Mouse (Mus musculus): ENCODE data around the gene Ociad2.

Ociad2 gene

GRCm38 (mm10) chr5:73306486-73306885, 34.3 kb downstream of the Ociad2 start:
- no peak for DNase-seq (ENCODE audit: extremely low read depth, low read depth)

- DNase-seq (ENCODE audit: extremely low read depth, low read depth) = no peak
Measured at GRCm38 (mm10) chr5:73304507-73304906, 36.3 kb downstream of the Ociad2 start.

GRCm38 (mm10) chr5:73301601-73302307, 39.1 kb downstream of the Ociad2 start:
- DNase-seq (ENCODE audit: extremely low read depth, low read depth) = no peak

DNA sequence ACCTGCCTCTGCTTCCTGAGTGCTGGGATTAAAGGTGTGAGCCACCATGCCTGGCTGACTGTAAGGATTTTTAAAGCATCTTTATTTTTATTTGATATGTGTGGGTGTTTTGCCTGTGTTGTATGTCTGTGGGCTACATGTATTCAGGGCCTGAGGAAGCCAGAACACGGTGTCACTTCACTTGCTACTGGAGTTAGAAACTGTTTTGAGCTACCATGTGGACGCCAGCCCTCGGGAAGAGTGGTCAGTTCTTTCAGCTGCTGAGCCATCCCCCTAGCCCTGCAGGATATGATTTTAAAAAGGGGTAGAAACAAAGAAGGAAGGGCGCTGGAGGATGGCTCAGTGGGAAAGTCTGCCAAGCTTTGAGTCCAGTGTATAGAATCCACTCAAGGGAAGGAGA, 44.9 kb downstream of the Ociad2 start:
- DNase-seq (ENCODE audit: extremely low read depth, low read depth) = no peak

- no peak for DNase-seq (ENCODE audit: extremely low read depth, low read depth)
Measured at GRCm38 (mm10) chr5:73295016-73295415, 45.8 kb downstream of the Ociad2 start.

GRCm38 (mm10) chr5:73293458-73293827, 47.4 kb downstream of the Ociad2 start:
- no peak for DNase-seq (ENCODE audit: extremely low read depth, low read depth)

DNA sequence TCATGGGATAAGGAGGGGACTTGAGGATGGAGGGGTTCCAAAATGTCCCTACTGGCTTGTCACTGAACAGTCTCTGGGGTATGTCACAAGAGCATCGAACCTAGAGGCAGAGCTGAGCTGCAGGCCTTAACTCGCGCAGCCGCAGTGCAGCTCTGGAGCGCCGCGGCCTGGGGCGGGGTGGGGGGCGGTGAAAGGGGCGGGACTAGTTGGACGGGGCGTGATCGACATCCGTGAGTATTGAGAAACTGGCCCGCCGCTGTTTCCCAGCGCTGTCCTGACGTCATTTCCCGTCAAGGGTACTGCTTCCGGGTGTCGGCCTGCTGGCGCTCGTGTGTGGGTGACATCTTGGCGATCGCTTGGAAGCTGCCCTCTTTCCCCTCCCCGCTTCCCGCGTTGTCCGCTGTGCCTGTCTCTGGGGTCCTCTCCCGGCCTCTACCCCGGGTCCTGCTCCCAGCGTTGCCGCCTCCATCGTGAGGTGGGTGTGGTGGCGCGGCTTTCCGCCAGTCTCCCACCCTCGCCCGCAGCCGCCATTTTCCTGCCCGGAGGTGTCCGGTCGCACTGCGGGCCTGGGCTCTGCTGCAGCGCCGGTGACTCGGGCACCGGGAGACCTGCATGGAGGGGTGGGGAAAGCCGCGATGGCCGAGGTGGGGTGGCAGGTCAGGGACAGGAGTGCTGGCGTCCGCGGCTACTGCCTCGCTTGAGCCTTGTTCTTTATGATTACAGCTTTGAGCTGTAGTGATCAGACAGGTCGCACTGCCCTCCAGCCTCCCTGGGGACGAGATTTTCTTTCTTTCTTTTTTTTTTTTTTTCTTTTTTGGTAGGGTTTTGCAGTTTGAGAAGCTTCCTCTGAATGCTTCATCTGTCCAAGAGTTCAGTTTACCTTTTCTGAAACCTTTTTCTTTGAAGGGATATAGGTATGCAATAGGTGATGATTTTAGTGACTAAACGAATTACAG, 48.0 kb downstream of the Ociad2 start, which contains the start of gene Ociad1:
Ociad1 (plus strand) TSS at position 283 of the 956 bp plus-strand sequence.
- DNase-seq (ENCODE audit: extremely low read depth, low read depth) = peak; percentile 86

- no peak for DNase-seq (ENCODE audit: extremely low read depth, low read depth)
Measured at GRCm38 (mm10) chr5:73289900-73290299, 50.9 kb downstream of the Ociad2 start.

GRCm38 (mm10) chr5:73286603-73287002, 54.2 kb downstream of the Ociad2 start:
- DNase-seq (ENCODE audit: extremely low read depth, low read depth) = peak; percentile 76

GRCm38 (mm10) chr5:73285470-73285978, 55.3 kb downstream of the Ociad2 start:
- DNase-seq (ENCODE audit: extremely low read depth, low read depth) = no peak

- DNase-seq (ENCODE audit: extremely low read depth, low read depth) = no peak
Measured at GRCm38 (mm10) chr5:73284046-73284445, 56.8 kb downstream of the Ociad2 start.

- DNase-seq (ENCODE audit: extremely low read depth, low read depth) = no peak
Measured at GRCm38 (mm10) chr5:73280567-73280850, 60.3 kb downstream of the Ociad2 start.

- DNase-seq (ENCODE audit: extremely low read depth, low read depth) = no peak
Measured at GRCm38 (mm10) chr5:73279732-73280566, 60.9 kb downstream of the Ociad2 start.

DNA sequence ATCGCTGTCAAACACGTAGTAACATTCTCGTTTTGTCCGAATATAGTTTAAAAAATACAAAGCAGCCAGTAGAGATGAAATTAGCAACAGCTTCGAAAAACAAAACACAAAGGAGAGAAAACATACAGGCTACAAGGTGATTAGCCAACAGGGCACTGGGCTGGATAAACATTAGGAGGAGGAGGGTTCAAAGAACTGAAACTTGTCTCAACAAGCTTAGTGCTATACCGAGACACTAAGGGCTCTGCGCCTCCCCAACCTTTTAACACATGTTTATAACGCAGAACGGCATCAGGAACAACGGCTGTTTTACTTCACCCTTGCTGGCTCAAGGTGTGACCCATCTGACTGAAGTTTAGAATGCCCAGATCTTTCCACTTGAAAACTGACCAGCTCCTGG, 61.6 kb downstream of the Ociad2 start:
- no peak for DNase-seq (ENCODE audit: extremely low read depth, low read depth)

- no peak for DNase-seq (ENCODE audit: extremely low read depth, low read depth)
Measured at GRCm38 (mm10) chr5:73274941-73275340, 65.9 kb downstream of the Ociad2 start.

GRCm38 (mm10) chr5:73273171-73273570, 67.7 kb downstream of the Ociad2 start:
- DNase-seq (ENCODE audit: extremely low read depth, low read depth) = no peak
